Mouse (Mus musculus) small intestine, adult 2 months (tissue): ENCODE measurements around the gene Cym.

ENCODE experiments used
- CTCF ChIP-seq: fragments of 200-500 bp; IDR thresholded peaks from 2 replicates; pipeline ENCODE4 v1.5.1; 2012; ENCODE audit warnings: low read depth, mild to moderate bottlenecking, control low read depth, inconsistent platforms, low read length, moderate library complexity, mixed read lengths; ENCODE audit not compliant: insufficient replicate concordance, insufficient read length; ENCODE audit errors: extremely low read depth
- POLR2A ChIP-seq: fragments of 200-500 bp; IDR thresholded peaks from 2 replicates; pipeline ENCODE4 v1.6.1; 2012; ENCODE audit warnings: low read depth, mild to moderate bottlenecking, control low read depth, inconsistent platforms, low read length, moderate library complexity

DNA sequence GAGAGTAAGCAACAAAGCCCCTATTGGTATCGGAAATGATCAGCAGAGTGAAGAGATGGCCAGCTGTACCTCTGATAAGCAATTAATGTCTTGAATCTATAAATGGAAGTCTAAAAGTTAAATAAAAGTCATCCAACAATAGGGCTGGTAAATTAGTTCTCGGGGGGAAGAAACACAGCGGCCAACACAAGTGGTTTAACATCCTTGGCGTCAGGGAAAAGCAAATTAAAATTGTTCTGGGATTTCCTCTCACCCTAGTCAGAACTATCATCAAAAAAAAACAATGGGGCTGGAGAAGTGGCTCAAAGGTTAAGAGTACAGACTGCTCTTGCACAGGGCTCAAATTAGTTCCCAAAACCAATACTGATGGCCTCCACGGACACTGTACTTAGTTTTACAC is 4.3 kb upstream of the Cym start:
- TF ChIP-seq CTCF, result no peak
- TF ChIP-seq POLR2A, result no peak
